Mouse (Mus musculus) heart, adult 2 months (tissue): ENCODE measurements around the gene Pcgf3.

ENCODE experiments used
- CTCF ChIP-seq: fragments of 200-600 bp; IDR thresholded peaks from 2 replicates; pipeline ENCODE4 v1.8.1; 2022; ENCODE audit warnings: antibody characterized with exemption, mild to moderate bottlenecking, moderate library complexity
- POLR2A ChIP-seq: fragments of 200-500 bp; IDR thresholded peaks from 2 replicates; pipeline ENCODE4 v1.6.1; 2011; ENCODE audit warnings: mild to moderate bottlenecking, low read depth, low read length, control low read depth; ENCODE audit not compliant: insufficient read depth

GRCm38 (mm10) chr5:108502286-108502685 is 41.3 kb downstream of the Pcgf3 start:
- TF ChIP-seq POLR2A: no peak
- TF ChIP-seq CTCF: no peak
